Mouse (Mus musculus): Measurements from ENCODE around the gene Slc4a1ap. TPM values are rescaled to one million over a fixed set of nuclear protein-coding genes. Genes with fewer than 3 reads are reported as not detected.

Gene Slc4a1ap
- polyA plus RNA-seq, 2 experiments = 8.3 to 10.5 TPM

GRCm38 (mm10) chr5:31566026-31566425 lies 39.2 kb downstream of the Slc4a1ap start:
- TF ChIP-seq EP300 (IDR thresholded peaks at IDR 0.05; ENCODE audit: low read depth) (no peak), CTCF (IDR thresholded peaks at IDR 0.05; ENCODE audit: low read depth) (no peak)
- DNase-seq (ENCODE audit: low read depth in 3 of 3, low spot score in 3 of 3) (no peak), ATAC-seq (ENCODE audit: insufficient read depth) (no peak)
- Histone ChIP-seq H3K27me3 (ENCODE audit: control insufficient read depth, insufficient read depth, low read length) (no peaks in the 10 kb centered on the region; the same call in 1 of the 2 replicates), H3K9me3 (ENCODE audit: control insufficient read depth, low read length) (no peaks in the 10 kb centered on the region), H3K4me2 (ENCODE audit: low read depth) (no peak overlapping the region), H3K27ac (no peak overlapping the region), H3K4me1 (replicated peaks; ENCODE audit: control insufficient read depth in 2 of 2, insufficient read depth in 2 of 2, low read length in 1 of 2) (no peaks in the 10 kb centered on the region), H3K9ac (replicated peaks) (no peak overlapping the region), H3K36me3 (replicated peaks; ENCODE audit: control insufficient read depth, insufficient read depth, low read depth) (no peaks in the 10 kb centered on the region), H3K4me3 (ENCODE audit: insufficient read depth in 1 of 2, low read depth in 2 of 2, low read length in 2 of 2) (no peak overlapping the region)
- WGBS (ENCODE audit: insufficient replicate concordance) = 73% methylated on average over 7 of the region's 7 CpGs

- ATAC-seq (ENCODE audit: insufficient read depth) = no peak
These were observed 39.7 kb downstream of the Slc4a1ap start for GRCm38 (mm10) chr5:31566457-31566856.

GRCm38 (mm10) chr5:31567951-31568657 lies 41.3 kb downstream of the Slc4a1ap start:
- H3K36me3 ChIP-seq (replicated peaks; ENCODE audit: control insufficient read depth, insufficient read depth, low read depth) = no peaks in the 10 kb centered on the region
- H3K4me1 ChIP-seq (replicated peaks; ENCODE audit: control insufficient read depth in 2 of 2, insufficient read depth in 2 of 2, low read length in 1 of 2) = no peaks in the 10 kb centered on the region
- H3K27ac ChIP-seq = no peak overlapping the region
- TF ChIP-seq CTCF (IDR thresholded peaks at IDR 0.05; ENCODE audit: low read depth) = no peak
- TF ChIP-seq EP300 (IDR thresholded peaks at IDR 0.05; ENCODE audit: low read depth) = no peak
- H3K4me3 ChIP-seq (ENCODE audit: insufficient read depth in 1 of 2, low read depth in 2 of 2, low read length in 2 of 2) = no peak overlapping the region
- H3K27me3 ChIP-seq (ENCODE audit: control insufficient read depth, insufficient read depth, low read length) = no peaks in the 10 kb centered on the region; the same call in 1 of the 2 replicates
- DNase-seq (ENCODE audit: low read depth in 3 of 3, low spot score in 3 of 3) (no peak), ATAC-seq (ENCODE audit: insufficient read depth) (no peak)
- WGBS (ENCODE audit: insufficient replicate concordance) = 55% methylated on average over 5 of the region's 5 CpGs
- no peak overlapping the region for H3K4me2 ChIP-seq (ENCODE audit: low read depth)
- H3K9ac ChIP-seq (replicated peaks) = no peak overlapping the region
- no peaks in the 10 kb centered on the region for H3K9me3 ChIP-seq (ENCODE audit: control insufficient read depth, low read length)

More at GRCm38 (mm10) chr5:31566457-31566856, 39.7 kb downstream of the Slc4a1ap start:
- Histone ChIP-seq H3K4me2 (ENCODE audit: low read depth) (no peak overlapping the region), H3K27me3 (ENCODE audit: control insufficient read depth, insufficient read depth, low read length) (no peaks in the 10 kb centered on the region; the same call in 1 of the 2 replicates), H3K4me1 (replicated peaks; ENCODE audit: control insufficient read depth in 2 of 2, insufficient read depth in 2 of 2, low read length in 1 of 2) (no peaks in the 10 kb centered on the region), H3K4me3 (ENCODE audit: insufficient read depth in 1 of 2, low read depth in 2 of 2, low read length in 2 of 2) (no peak overlapping the region), H3K9ac (replicated peaks) (no peak overlapping the region), H3K9me3 (ENCODE audit: control insufficient read depth, low read length) (no peaks in the 10 kb centered on the region), H3K36me3 (replicated peaks; ENCODE audit: control insufficient read depth, insufficient read depth, low read depth) (no peaks in the 10 kb centered on the region), H3K27ac (no peak overlapping the region)
- TF ChIP-seq EP300 (IDR thresholded peaks at IDR 0.05; ENCODE audit: low read depth) (no peak), CTCF (IDR thresholded peaks at IDR 0.05; ENCODE audit: low read depth) (no peak)
- 62% methylated on average over 3 of the region's 3 CpGs for WGBS (ENCODE audit: insufficient replicate concordance)
- no peak for DNase-seq (ENCODE audit: low read depth in 3 of 3, low spot score in 3 of 3)

GRCm38 (mm10) chr5:31571023-31571608 lies 44.3 kb downstream of the Slc4a1ap start:
- Histone ChIP-seq H3K9ac (replicated peaks) (no peak overlapping the region), H3K36me3 (replicated peaks; ENCODE audit: control insufficient read depth, insufficient read depth, low read depth) (no peaks in the 10 kb centered on the region), H3K4me2 (ENCODE audit: low read depth) (peak overlapping the region; percentile 29), H3K4me3 (ENCODE audit: insufficient read depth in 1 of 2, low read depth in 2 of 2, low read length in 2 of 2) (no peak overlapping the region; a peak in 1 of 4 replicates), H3K27me3 (ENCODE audit: control insufficient read depth, insufficient read depth, low read length) (no peaks in the 10 kb centered on the region; the same call in 1 of the 2 replicates), H3K9me3 (ENCODE audit: control insufficient read depth, low read length) (no peaks in the 10 kb centered on the region), H3K27ac (no peak overlapping the region), H3K4me1 (replicated peaks; ENCODE audit: control insufficient read depth in 2 of 2, insufficient read depth in 2 of 2, low read length in 1 of 2) (no peaks in the 10 kb centered on the region)
- ATAC-seq (ENCODE audit: insufficient read depth) (no peak), DNase-seq (ENCODE audit: low read depth in 3 of 3, low spot score in 3 of 3) (peak in 2 of 3 experiments; percentile 7)
- TF ChIP-seq EP300 (IDR thresholded peaks at IDR 0.05; ENCODE audit: low read depth) (no peak), CTCF (IDR thresholded peaks at IDR 0.05; ENCODE audit: low read depth) (no peak)
- WGBS (ENCODE audit: insufficient replicate concordance) = 8% methylated on average over 20 of the region's 20 CpGs

GRCm38 (mm10) chr5:31573722-31574121 lies 46.9 kb downstream of the Slc4a1ap start:
- H3K4me3 ChIP-seq (ENCODE audit: insufficient read depth in 1 of 2, low read depth in 2 of 2, low read length in 2 of 2) = no peak overlapping the region
- no peaks in the 10 kb centered on the region for H3K36me3 ChIP-seq (replicated peaks; ENCODE audit: control insufficient read depth, insufficient read depth, low read depth)
- H3K9me3 ChIP-seq (ENCODE audit: control insufficient read depth, low read length) = no peaks in the 10 kb centered on the region
- H3K4me2 ChIP-seq (ENCODE audit: low read depth) = no peak overlapping the region
- no peaks in the 10 kb centered on the region for H3K4me1 ChIP-seq (replicated peaks; ENCODE audit: control insufficient read depth in 2 of 2, insufficient read depth in 2 of 2, low read length in 1 of 2)
- ATAC-seq (ENCODE audit: insufficient read depth) = no peak
- TF ChIP-seq EP300 (IDR thresholded peaks at IDR 0.05; ENCODE audit: low read depth) (no peak), CTCF (IDR thresholded peaks at IDR 0.05; ENCODE audit: low read depth) (no peak)
- H3K27ac ChIP-seq = no peak overlapping the region
- no peak overlapping the region for H3K9ac ChIP-seq (replicated peaks)
- no peak for DNase-seq (ENCODE audit: low read depth in 3 of 3, low spot score in 3 of 3)
- no peaks in the 10 kb centered on the region; the same call in 1 of the 2 replicates for H3K27me3 ChIP-seq (ENCODE audit: control insufficient read depth, insufficient read depth, low read length)
- 72% methylated on average over 3 of the region's 3 CpGs for WGBS (ENCODE audit: insufficient replicate concordance)

Data from liver, embryonic 14.5 days (tissue).